Mouse (Mus musculus): ENCODE data around the gene Avpr1a.

Avpr1a gene

DNA sequence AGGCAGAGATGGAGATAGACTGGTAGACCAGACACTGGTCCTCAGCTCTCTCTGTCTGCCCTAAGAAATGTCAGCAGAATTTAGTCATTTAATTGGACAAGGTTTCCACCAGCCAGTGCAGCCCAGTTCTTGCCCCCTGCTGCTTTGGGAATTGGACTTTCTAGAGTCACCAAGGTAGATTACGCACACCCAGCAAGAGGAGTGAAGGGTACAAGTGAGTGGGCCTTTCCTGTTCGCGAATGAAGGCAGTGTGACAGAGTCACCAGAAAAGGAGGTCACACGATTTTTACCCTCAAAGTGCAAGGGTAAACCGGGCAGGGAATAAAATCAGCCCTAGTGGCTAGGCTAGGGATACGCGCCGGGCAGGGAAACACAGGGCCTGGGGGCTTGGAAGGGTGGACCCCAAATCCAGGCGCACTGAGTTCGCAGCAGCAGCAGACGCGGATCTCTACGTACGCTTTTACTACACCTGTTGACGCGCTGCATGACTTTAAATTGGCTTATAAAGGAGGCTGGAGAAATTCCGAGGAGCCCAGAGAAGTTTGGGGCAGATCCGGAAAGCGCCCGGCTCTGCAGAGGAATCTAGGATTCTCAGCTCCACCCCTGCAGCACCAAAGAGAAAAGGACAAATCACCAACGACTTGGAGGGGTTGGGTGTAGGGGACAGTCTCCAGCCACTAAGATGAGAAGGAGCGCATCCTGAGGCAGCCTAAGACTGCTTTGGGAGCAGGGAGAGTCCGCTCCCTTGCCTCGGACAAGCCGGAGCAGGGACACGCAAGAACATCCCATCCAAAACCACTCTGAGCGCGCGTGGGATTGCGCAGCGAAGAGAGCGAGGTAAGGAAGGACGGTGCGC lies at the start of gene Avpr1a:
Avpr1a (plus strand) TSS at position 639 of the 856 bp plus-strand sequence.
- DNase-seq (ENCODE audit: low spot score in 2 of 2) = no peak

DNA sequence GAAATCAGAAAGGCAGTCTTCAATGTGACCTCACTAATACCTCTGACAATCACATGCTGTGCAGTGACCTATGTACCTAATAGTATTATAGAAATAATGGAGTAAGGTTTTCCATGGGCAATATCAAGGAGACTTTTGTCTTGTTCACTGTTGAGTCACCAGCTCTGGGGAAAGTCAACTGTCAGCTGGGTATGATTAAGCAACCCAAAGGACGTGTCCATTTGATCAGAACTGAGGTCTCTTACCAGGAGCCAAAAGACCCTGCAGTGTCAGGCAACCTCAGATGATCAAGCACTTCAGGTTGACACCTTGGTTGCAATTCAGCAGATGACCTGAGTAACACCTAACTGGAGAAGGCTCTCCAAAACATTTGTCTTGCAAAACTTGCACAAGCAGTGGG lies 46.0 kb upstream of the Avpr1a start:
- no peak for DNase-seq (ENCODE audit: low spot score in 2 of 2)

DNA sequence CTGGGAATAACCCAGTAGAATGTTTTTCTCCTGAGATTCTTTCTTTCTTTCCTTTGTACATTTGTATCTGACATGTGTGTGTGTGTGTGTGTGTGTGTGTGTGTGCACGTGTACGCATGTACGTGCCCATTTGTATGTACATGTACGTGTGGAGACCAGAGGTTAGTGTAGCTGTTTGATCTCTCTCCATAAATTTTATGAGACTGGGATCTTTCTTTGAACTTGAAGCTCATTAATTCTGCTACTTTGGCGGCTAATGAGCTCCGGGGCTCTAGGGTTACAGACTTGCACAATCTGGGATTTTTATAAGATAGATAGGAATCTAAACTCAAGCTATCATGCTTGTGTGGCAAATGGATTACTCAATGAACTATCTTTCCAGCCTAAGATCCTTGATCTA lies 42.0 kb upstream of the Avpr1a start:
- no peak for DNase-seq (ENCODE audit: low spot score in 2 of 2)

DNA sequence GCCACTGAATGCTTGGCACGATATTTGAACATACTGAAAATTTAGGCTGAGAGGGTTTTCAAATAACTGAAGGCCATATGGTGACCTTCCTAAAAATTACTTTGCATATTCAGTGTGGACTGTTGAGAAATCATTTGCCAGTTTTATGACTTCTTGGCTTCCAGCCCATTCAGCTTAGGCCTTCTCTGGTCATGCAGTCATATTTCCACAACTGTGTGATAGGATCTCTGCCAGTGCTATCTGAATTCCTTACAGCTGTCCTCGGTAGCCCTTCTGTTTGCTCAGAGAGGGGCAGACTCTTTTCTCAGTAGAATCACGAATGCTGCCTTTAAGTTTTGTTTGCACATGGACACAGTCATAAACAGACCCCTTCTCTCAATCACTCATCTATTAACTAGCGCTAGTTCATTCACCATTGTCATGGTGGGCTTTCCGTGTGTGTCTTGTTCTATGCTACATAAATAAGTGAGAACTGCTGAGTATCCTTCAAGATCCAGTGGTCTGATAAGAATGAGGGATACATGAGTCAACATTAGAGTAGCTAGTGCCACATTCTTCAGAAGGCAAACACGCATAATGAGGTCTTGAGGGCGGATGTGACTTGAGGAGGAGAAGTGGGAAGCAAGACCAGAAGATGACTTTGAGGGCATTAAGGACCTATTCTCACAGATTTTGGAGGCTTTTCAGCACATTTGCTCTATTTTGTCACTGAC lies 39.4 kb upstream of the Avpr1a start:
- DNase-seq (ENCODE audit: low spot score in 2 of 2) = no peak

DNA sequence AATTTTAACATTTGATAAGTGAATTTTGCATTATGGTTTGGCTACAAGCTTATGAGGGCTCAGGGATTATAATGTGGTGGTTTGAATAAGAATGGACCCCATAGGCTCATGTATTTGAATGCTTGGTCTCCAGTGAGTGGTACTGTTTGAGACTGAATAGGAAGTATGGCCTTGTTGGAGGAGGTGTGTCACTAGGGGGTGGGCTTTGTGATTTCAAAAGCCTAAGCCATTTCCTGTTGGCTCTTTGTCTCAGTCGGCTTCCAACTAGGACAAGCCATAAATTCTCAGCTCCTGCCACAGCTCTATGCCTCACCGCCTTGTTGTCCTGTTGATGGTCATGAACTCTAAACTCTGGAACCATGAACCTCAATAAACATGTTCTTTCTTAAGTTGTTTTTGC lies 37.5 kb upstream of the Avpr1a start:
- no peak for DNase-seq (ENCODE audit: low spot score in 2 of 2)

DNA sequence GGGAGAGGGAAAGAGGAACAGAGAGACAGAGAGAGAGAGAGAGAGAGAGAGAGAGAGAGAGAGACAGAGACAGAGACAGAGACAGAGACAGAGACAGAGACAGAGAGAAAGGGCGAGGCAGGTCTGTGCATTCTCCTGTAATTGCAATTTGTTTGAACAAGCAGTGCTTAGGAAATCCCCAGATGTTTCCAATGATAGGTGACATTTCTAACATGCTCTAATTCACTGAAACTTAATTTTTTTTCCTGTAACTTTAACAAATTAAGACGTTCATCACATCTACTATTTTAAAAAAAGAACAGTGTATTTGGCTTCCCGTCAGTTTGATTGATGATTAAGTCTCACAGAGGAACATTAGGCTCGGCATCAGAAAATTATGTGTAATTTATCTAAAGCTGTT lies 15.6 kb upstream of the Avpr1a start:
- DNase-seq (ENCODE audit: low spot score in 2 of 2) = no peak

DNA sequence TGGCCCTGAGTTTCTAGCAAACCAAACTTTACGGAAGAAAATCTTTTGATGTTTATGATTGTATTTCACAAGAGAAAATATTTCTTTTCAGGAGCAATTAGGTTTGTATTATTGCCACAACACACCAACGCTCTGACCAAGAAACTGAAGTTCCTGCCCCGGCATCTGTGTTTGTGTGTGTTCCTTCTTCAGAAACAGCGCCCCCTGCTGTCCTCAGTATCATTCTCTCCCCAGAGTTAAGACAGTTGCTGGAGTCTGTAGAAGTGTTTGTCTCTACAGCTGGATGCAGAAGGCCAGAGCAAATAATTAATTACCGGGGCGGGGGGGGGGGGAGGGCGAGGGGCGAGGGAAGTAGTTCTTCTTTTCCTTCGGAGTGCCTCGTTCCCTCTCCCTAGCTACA lies 1.0 kb upstream of the Avpr1a start:
- peak; percentile 28 to 75 for DNase-seq (ENCODE audit: low spot score in 2 of 2)

DNA sequence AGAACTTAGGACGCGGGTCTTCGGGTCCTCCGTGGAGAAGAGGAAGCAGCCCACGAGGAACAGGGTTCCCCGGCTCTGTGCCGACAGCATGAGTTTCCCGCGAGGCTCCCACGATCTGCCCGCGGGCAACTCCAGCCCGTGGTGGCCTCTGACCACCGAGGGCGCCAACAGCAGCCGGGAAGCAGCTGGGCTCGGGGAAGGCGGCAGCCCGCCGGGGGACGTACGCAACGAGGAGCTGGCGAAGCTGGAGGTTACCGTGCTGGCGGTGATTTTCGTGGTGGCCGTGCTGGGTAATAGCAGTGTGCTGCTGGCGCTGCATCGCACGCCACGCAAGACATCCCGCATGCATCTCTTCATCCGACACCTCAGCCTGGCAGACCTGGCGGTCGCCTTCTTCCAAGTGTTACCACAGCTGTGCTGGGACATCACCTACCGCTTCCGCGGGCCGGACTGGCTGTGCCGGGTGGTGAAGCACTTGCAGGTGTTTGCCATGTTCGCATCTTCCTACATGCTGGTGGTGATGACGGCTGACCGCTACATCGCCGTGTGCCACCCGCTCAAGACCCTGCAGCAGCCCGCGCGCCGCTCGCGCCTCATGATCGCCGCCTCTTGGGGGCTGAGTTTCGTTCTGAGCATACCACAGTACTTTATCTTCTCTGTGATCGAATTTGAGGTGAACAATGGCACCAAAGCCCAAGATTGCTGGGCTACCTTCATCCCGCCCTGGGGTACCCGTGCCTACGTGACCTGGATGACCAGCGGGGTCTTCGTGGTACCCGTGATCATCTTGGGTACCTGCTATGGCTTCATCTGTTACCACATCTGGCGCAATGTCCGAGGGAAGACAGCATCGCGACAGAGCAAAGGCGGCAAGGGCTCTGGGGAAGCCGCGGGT lies 665 bp downstream of the Avpr1a start:
- DNase-seq (ENCODE audit: low spot score in 2 of 2) = peak in 1 of 2 experiments; percentile 19

DNA sequence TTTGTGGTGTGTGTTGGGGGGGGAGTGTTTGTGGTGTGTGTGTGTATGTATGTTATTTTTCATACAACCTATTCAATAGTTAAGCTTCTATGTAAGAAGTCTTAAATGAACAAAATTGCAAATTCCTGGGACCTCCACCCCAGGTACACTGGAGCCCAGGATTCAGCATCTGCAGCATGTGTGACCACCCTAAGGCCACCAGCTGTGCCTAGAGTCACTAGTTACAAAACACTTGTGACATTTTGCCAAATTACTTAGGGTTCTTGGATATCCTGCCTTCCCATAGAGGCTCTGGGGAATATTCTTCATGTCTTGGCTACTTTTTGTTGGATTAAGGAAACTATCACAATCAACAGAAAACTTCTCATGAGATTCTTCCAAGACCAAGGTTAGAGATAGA lies 1.6 kb downstream of the Avpr1a start:
- DNase-seq (ENCODE audit: low spot score in 2 of 2) = no peak

DNA sequence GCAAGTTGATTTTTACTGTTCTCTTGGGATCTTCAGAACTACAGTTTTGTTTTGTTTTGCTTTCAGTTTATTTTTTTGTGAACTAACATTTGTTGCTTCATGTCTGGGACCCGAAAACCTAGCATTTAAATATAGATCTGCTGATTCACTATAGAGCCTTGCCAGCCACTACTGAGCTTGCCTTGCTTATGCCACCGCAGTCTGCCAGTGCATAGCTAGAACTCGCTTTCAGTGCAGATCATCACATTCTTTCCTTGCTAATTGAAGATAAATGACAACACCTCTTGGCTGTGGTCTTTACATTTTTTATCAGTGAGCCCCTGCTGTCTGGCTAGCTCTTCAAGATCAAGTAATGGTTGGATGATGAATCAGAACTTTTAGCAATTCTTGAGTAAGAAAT lies 5.2 kb downstream of the Avpr1a start:
- no peak for DNase-seq (ENCODE audit: low spot score in 2 of 2)

DNA sequence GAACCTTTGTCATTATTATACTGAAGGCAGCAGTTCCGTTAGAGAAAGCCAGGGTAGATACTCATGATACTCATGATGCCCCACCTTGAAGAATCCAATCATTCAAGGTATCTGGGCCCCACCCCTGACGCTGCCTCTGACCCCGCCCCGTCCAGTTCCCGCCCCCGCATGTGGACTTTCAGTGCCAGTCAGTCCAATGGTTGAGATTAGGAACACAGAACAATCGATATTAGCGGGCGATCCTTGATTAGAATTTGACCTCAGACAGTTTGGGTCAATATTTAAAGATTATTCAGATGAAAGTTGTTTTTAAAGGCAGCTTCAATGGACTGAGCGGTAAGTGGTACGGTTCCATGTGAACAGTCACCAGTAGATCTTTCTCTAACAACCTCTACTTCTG lies 7.5 kb downstream of the Avpr1a start:
- DNase-seq (ENCODE audit: low spot score in 2 of 2) = no peak

DNA sequence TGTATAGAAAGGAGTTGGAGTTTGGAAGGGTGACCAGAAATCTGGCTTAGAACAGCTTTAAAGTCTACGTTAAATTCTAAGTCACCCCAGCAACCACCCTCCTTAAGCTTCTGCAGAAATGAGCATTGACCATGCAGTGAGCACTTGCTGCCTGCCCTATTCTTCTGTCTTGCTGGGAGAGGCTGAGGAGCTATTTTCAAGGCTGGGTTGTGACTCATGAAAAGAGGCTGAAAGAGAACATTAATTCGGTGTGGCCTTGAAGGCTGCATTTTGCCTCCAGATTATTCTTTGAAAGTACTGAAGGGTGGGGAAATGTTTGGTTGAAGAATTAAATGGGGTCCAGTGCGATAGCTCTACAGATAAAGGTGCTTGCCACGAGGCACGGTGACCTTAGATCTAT lies 28.5 kb downstream of the Avpr1a start:
- no peak for DNase-seq (ENCODE audit: low spot score in 2 of 2)

DNA sequence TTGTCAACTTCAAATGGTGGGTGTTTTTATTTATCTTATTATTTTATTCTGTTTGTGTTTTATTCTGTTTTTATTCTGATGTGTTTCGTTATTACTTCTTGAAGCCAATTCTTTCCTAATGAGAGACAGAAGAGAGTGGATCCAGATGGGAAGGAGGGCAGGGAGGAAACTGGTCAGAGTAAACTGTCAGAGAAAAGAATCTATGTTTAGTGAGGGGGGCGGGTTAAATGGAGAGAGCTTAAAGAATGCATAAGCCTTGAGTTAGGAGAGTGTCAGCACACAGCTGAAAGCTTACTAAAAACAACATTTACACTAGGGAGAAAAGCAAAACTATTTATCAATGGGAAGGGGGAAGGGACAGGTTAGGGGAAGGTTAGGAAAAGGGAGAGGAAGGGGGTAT lies 50.3 kb downstream of the Avpr1a start:
- DNase-seq (ENCODE audit: low spot score in 2 of 2) = no peak

DNA sequence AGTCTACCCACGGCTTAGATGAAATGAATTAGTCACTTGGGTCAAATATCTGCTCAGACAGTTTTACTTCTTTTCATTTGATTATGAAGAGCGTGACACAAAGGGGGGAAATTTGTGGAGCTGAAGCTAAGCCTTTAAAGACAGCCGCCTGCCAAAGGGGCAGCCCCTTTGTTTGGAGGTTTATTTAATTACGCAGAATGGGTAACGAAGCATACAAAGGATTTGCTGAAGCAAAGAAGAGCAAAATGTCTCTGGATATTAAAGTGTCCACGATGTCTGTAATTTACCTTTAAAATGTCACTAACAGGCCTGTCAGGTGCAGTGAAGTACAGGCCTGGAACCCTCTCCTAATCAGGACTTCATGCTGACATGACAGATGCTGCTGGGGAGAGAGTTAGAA lies 51.0 kb downstream of the Avpr1a start:
- DNase-seq (ENCODE audit: low spot score in 2 of 2) = no peak

All from urinary bladder, postnatal 4 days (tissue).